Mouse (Mus musculus): ENCODE data around the gene Bud13.
"Not testable (repeated sequence)": the region's sequence is repeated elsewhere in the genome, so short reads cannot be mapped to it uniquely, and the experiment has no call there.

The Bud13 gene

GRCm38 (mm10) chr9:46302142-46302541 is 19.3 kb downstream of the Bud13 start:
- DNase-seq (ENCODE audit: low spot score), result peak; percentile 61

- DNase-seq (ENCODE audit: low spot score), result no peak
Measured at GRCm38 (mm10) chr9:46309121-46309520, 26.3 kb downstream of the Bud13 start.

- DNase-seq (ENCODE audit: low spot score), result peak; percentile 68
Measured at GRCm38 (mm10) chr9:46314507-46314906, 31.7 kb downstream of the Bud13 start.

- no peak for DNase-seq (ENCODE audit: low spot score)
Measured at GRCm38 (mm10) chr9:46314921-46315320, 32.1 kb downstream of the Bud13 start.

- DNase-seq (ENCODE audit: low spot score), result no peak
Measured at GRCm38 (mm10) chr9:46315807-46316365, 33.1 kb downstream of the Bud13 start.

- DNase-seq (ENCODE audit: low spot score), result no peak
Measured at GRCm38 (mm10) chr9:46316388-46316787, 33.6 kb downstream of the Bud13 start.

GRCm38 (mm10) chr9:46316909-46317308 is 34.1 kb downstream of the Bud13 start:
- DNase-seq (ENCODE audit: low spot score), result no peak

GRCm38 (mm10) chr9:46317957-46318356 is 35.1 kb downstream of the Bud13 start:
- no peak for DNase-seq (ENCODE audit: low spot score)

- DNase-seq (ENCODE audit: low spot score), result not testable (repeated sequence)
Measured at GRCm38 (mm10) chr9:46319886-46320285, 37.1 kb downstream of the Bud13 start, which contains the start of gene 4931429L15Rik. Gene 4931429L15Rik (minus strand): TSS chr9:46319986.

GRCm38 (mm10) chr9:46320461-46320860 is 37.7 kb downstream of the Bud13 start:
- no peak for DNase-seq (ENCODE audit: low spot score)

GRCm38 (mm10) chr9:46326694-46327405 is 44.0 kb downstream of the Bud13 start:
- no peak for DNase-seq (ENCODE audit: low spot score)

- no peak for DNase-seq (ENCODE audit: low spot score)
Measured at GRCm38 (mm10) chr9:46327706-46328571, 45.1 kb downstream of the Bud13 start.

- no peak for DNase-seq (ENCODE audit: low spot score)
Measured at GRCm38 (mm10) chr9:46328572-46329249, 45.9 kb downstream of the Bud13 start.

- DNase-seq (ENCODE audit: low spot score), result no peak
Measured at GRCm38 (mm10) chr9:46329250-46329648, 46.4 kb downstream of the Bud13 start.

GRCm38 (mm10) chr9:46329801-46330585 is 47.2 kb downstream of the Bud13 start:
- no peak for DNase-seq (ENCODE audit: low spot score)

GRCm38 (mm10) chr9:46330586-46330895 is 47.7 kb downstream of the Bud13 start:
- no peak for DNase-seq (ENCODE audit: low spot score)

- DNase-seq (ENCODE audit: low spot score), result no peak
Measured at GRCm38 (mm10) chr9:46331301-46331700, 48.5 kb downstream of the Bud13 start.

- no peak for DNase-seq (ENCODE audit: low spot score)
Measured at GRCm38 (mm10) chr9:46334471-46335025, 51.7 kb downstream of the Bud13 start.

GRCm38 (mm10) chr9:46335461-46335995 is 52.7 kb downstream of the Bud13 start:
- DNase-seq (ENCODE audit: low spot score), result no peak

- DNase-seq (ENCODE audit: low spot score), result not testable (repeated sequence)
Measured at GRCm38 (mm10) chr9:46336294-46336693, 53.5 kb downstream of the Bud13 start.

GRCm38 (mm10) chr9:46337331-46337730 is 54.5 kb downstream of the Bud13 start:
- DNase-seq (ENCODE audit: low spot score), result no peak
